Mouse (Mus musculus) lung, postnatal 0 days (tissue): ENCODE results near the gene Mcidas.

ENCODE experiments used
- CTCF ChIP-seq: IDR thresholded peaks from 2 replicates; pipeline ENCODE4 v1.5.1; 2016; ENCODE audit warnings: antibody characterized with exemption, mild to moderate bottlenecking
- EP300 ChIP-seq: IDR thresholded peaks from 2 replicates; pipeline ENCODE4 v1.6.1; 2016; ENCODE audit warnings: antibody characterized with exemption, mild to moderate bottlenecking, control low read depth

- TF ChIP-seq CTCF: no peak
- no peak for TF ChIP-seq EP300
These were observed 16.9 kb upstream of the Mcidas start for GRCm38 (mm10) chr13:112976720-112977119.
